ENCODE assay signal across 8 mouse cellular contexts in the genomic region with DNA sequence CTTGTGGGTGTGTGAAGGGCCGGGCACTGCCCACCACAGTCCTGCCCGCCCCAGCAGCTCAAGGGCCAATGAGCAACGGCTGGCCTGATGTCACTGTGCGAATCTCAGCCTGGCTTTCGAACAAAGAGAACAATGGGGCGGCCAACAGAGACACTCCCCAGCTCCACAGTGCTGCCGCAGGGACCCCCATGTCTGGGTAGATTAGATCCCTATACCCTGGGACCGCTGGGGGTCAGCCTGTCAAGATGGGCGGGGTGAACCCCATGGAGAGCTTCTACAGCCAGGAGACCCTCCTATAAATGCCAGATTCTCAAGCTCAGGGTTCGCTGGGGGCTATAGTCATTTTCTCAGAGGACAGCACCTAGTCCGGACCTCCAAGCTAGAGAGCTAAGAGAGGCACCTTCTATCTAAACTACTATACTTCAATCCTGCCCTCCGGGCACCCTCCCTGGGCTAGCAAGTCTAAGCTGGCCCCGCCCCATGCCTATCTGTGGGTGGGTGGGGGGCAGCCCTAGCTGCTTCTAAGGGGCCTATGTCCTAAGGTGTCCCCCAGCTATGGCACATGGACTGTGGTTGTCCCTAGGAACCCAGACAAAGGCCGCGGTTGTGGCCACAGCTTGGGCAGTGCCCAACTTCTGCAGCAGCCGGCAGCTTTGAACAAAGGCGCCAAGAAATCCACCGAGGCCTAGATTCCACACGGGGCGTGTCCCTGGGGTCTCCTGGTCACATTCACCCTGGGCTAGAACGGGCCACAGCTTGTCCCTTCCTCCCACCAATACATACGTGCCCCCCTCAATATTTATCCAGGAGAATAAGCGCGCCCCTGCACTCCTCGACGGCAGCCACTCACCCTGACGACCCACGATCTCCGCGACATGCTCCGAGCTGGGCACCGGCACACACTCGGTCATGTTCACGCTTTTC. TPM values are rescaled to one million over a fixed set of nuclear protein-coding genes. Genes with fewer than 3 reads are reported as not detected.
DNase-seq lines count a peak whose midpoint lies in the region; ATAC-seq and TF ChIP-seq lines count a peak whose summit lies in the region.

No protein-coding gene starts in this region.

- under 1% methylated on average over 34 of the region's 34 CpGs for WGBS in embryonic facial prominence, embryonic 15.5 days
- WGBS in midbrain, embryonic 12.5 days = under 1% methylated on average over 34 of the region's 34 CpGs

- H3K36me3 ChIP-seq in erythroblast, embryonic 14.5 days (ENCODE audit: control insufficient read depth) = peaks cover 40% of the 10 kb centered on the region
- peaks cover 62% of the 10 kb centered on the region for H3K36me3 ChIP-seq in E14TG2a.4 (ENCODE audit: insufficient read depth, low read length)
- peaks cover 35% of the 10 kb centered on the region for H3K36me3 ChIP-seq in embryonic facial prominence, embryonic 15.5 days
- H3K36me3 ChIP-seq in midbrain, embryonic 12.5 days = peaks cover 53% of the 10 kb centered on the region

- DNase-seq in kidney, postnatal 10 days = peak; percentile 72
- DNase-seq in urinary bladder, postnatal 25 days (ENCODE audit: low spot score) = no peak
- no peak for DNase-seq in frontal cortex, postnatal 36 days (ENCODE audit: low spot score in 2 of 2)

- H3K27ac ChIP-seq in embryonic facial prominence, embryonic 15.5 days (replicated peaks) = peak overlapping the region; percentile 83
- H3K27ac ChIP-seq in midbrain, embryonic 12.5 days (replicated peaks) = peak overlapping the region; percentile 98

- no peak for TF ChIP-seq CTCF in E14TG2a.4 (conservative IDR thresholded peaks at IDR 0.05; ENCODE audit: low read length)

- peak overlapping the region; percentile 76 for H3K4me3 ChIP-seq in erythroblast, embryonic 14.5 days (replicated peaks)
- H3K4me3 ChIP-seq in E14TG2a.4 (replicated peaks; ENCODE audit: low read length) = peak overlapping the region; percentile 88
- peak overlapping the region; percentile 67 for H3K4me3 ChIP-seq in embryonic facial prominence, embryonic 15.5 days (replicated peaks)
- H3K4me3 ChIP-seq in midbrain, embryonic 12.5 days = peak overlapping the region; percentile 99

- no peak for ATAC-seq in erythroblast, adult 5-6 weeks (replicated peaks; ENCODE audit: low FRiP score, poor library complexity, severe bottlenecking)
- ATAC-seq in embryonic facial prominence, embryonic 15.5 days (ENCODE audit: insufficient number of reproducible peaks, low FRiP score, low TSS enrichment, low read depth) = peak; percentile 44; the same call in 1 of the 2 replicates
- peak; percentile 86 for ATAC-seq in midbrain, embryonic 12.5 days (ENCODE audit: low FRiP score, low read depth)

- peak overlapping the region; percentile 85 for H3K4me2 ChIP-seq in embryonic facial prominence, embryonic 15.5 days (replicated peaks)
- peak overlapping the region; percentile 91 for H3K4me2 ChIP-seq in midbrain, embryonic 12.5 days (replicated peaks)

- H3K9ac ChIP-seq in embryonic facial prominence, embryonic 15.5 days = peak overlapping the region; percentile 74
- H3K9ac ChIP-seq in midbrain, embryonic 12.5 days (replicated peaks) = peak overlapping the region; percentile 100

- peaks cover 14% of the 10 kb centered on the region for H3K9me3 ChIP-seq in erythroblast, embryonic 14.5 days (ENCODE audit: control insufficient read depth, low read length)
- no peaks in the 10 kb centered on the region for H3K9me3 ChIP-seq in E14TG2a.4 (ENCODE audit: low read length)
- H3K9me3 ChIP-seq in embryonic facial prominence, embryonic 15.5 days (replicated peaks) = no peaks in the 10 kb centered on the region
- no peaks in the 10 kb centered on the region for H3K9me3 ChIP-seq in midbrain, embryonic 12.5 days

- H3K27me3 ChIP-seq in erythroblast, embryonic 14.5 days (ENCODE audit: control insufficient read depth) = peaks cover 12% of the 10 kb centered on the region
- H3K27me3 ChIP-seq in E14TG2a.4 (ENCODE audit: insufficient read depth, low read length) = peaks cover 13% of the 10 kb centered on the region
- no peaks in the 10 kb centered on the region for H3K27me3 ChIP-seq in embryonic facial prominence, embryonic 15.5 days
- H3K27me3 ChIP-seq in midbrain, embryonic 12.5 days = no peaks in the 10 kb centered on the region

- H3K4me1 ChIP-seq in erythroblast, embryonic 14.5 days (ENCODE audit: control insufficient read depth) = peaks cover 70% of the 10 kb centered on the region
- peaks cover 76% of the 10 kb centered on the region for H3K4me1 ChIP-seq in E14TG2a.4 (replicated peaks; ENCODE audit: low read depth, low read length)
- peaks cover 44% of the 10 kb centered on the region for H3K4me1 ChIP-seq in embryonic facial prominence, embryonic 15.5 days
- H3K4me1 ChIP-seq in midbrain, embryonic 12.5 days = peaks cover 46% of the 10 kb centered on the region

RNA-seq across cellular contexts. Expression of a gene that starts 1.4 kb away (rescaled TPM):
- 0.53 and 0.55 TPM in 2 replicates for polyA plus RNA-seq in erythroblast, embryonic 14.5 days (2012)
- 1.5 TPM in 1 of 2 replicates, not detected in the other for total RNA-seq in erythroblast, adult 5-6 weeks (2015; ENCODE audit: low replicate concordance)
- 0.51 and 0.70 TPM in 2 replicates for total RNA-seq in erythroblast, adult 5-6 weeks (2017; ENCODE audit: low replicate concordance)
- 7.2 and 8.4 TPM in 2 replicates for polyA plus RNA-seq in embryonic facial prominence, embryonic 15.5 days (2015; fragmentation: Nextera tagmentation; extraction: Ambion mirVana)
- 18.4 and 19.7 TPM in 2 replicates for polyA plus RNA-seq in midbrain, embryonic 12.5 days (2016; fragmentation: Nextera tagmentation; extraction: Ambion mirVana)

RNA-seq across cellular contexts. Expression of a gene that starts 13.3 kb away (rescaled TPM):
- 24.1 and 26.2 TPM in 2 replicates for polyA plus RNA-seq in erythroblast, embryonic 14.5 days (2012)
- 11.9 and 38.4 TPM in 2 replicates for total RNA-seq in erythroblast, adult 5-6 weeks (2015; ENCODE audit: low replicate concordance)
- total RNA-seq in erythroblast, adult 5-6 weeks (2017; ENCODE audit: low replicate concordance) = 10.5 and 21.3 TPM in 2 replicates
- polyA plus RNA-seq in embryonic facial prominence, embryonic 15.5 days (2015; fragmentation: Nextera tagmentation; extraction: Ambion mirVana) = 247 and 250 TPM in 2 replicates
- 288 and 314 TPM in 2 replicates for polyA plus RNA-seq in midbrain, embryonic 12.5 days (2016; fragmentation: Nextera tagmentation; extraction: Ambion mirVana)

RNA-seq across cellular contexts. Expression of a gene that starts 20.6 kb away (rescaled TPM):
- polyA plus RNA-seq in erythroblast, embryonic 14.5 days (2012) = 197 and 289 TPM in 2 replicates
- total RNA-seq in erythroblast, adult 5-6 weeks (2015; ENCODE audit: low replicate concordance) = 38.2 and 42.4 TPM in 2 replicates
- 56.0 and 60.8 TPM in 2 replicates for total RNA-seq in erythroblast, adult 5-6 weeks (2017; ENCODE audit: low replicate concordance)
- polyA plus RNA-seq in embryonic facial prominence, embryonic 15.5 days (2015; fragmentation: Nextera tagmentation; extraction: Ambion mirVana) = 659 and 673 TPM in 2 replicates
- 398 and 414 TPM in 2 replicates for polyA plus RNA-seq in midbrain, embryonic 12.5 days (2016; fragmentation: Nextera tagmentation; extraction: Ambion mirVana)

RNA-seq across cellular contexts. Expression of a gene that starts 29.8 kb away (rescaled TPM):
- not detected in 2 replicates for polyA plus RNA-seq in erythroblast, embryonic 14.5 days (2012)
- not detected in 2 replicates for total RNA-seq in erythroblast, adult 5-6 weeks (2015; ENCODE audit: low replicate concordance)
- not detected in 2 replicates for total RNA-seq in erythroblast, adult 5-6 weeks (2017; ENCODE audit: low replicate concordance)
- polyA plus RNA-seq in embryonic facial prominence, embryonic 15.5 days (2015; fragmentation: Nextera tagmentation; extraction: Ambion mirVana) = 2.0 and 2.2 TPM in 2 replicates
- polyA plus RNA-seq in midbrain, embryonic 12.5 days (2016; fragmentation: Nextera tagmentation; extraction: Ambion mirVana) = 0.31 and 0.52 TPM in 2 replicates

RNA-seq across cellular contexts. Expression of a gene that starts 37.9 kb away (rescaled TPM):
- 2.2 and 2.6 TPM in 2 replicates for polyA plus RNA-seq in erythroblast, embryonic 14.5 days (2012)
- total RNA-seq in erythroblast, adult 5-6 weeks (2015; ENCODE audit: low replicate concordance) = 0.21 and 0.77 TPM in 2 replicates
- total RNA-seq in erythroblast, adult 5-6 weeks (2017; ENCODE audit: low replicate concordance) = 0.17 TPM in 1 of 2 replicates, not detected in the other
- polyA plus RNA-seq in embryonic facial prominence, embryonic 15.5 days (2015; fragmentation: Nextera tagmentation; extraction: Ambion mirVana) = 11.5 and 11.6 TPM in 2 replicates
- 0.38 and 0.79 TPM in 2 replicates for polyA plus RNA-seq in midbrain, embryonic 12.5 days (2016; fragmentation: Nextera tagmentation; extraction: Ambion mirVana)
